Mouse (Mus musculus): ENCODE results near the gene Sprn.
"Not testable (repeated sequence)": the region's sequence is repeated elsewhere in the genome, so short reads cannot be mapped to it uniquely, and the experiment has no call there.

The Sprn gene

GRCm38 (mm10) chr7:140141350-140141749 is 13.3 kb downstream of the Sprn start:
- peak; percentile 79 for DNase-seq

- DNase-seq = no peak
Measured at GRCm38 (mm10) chr7:140138021-140138310, 16.7 kb downstream of the Sprn start.

GRCm38 (mm10) chr7:140137135-140138020 is 17.3 kb downstream of the Sprn start, which contains the start of gene Mtg1:
TSS of gene Mtg1 (plus strand) at chr7:140137564.
- DNase-seq = peak; percentile 98

- DNase-seq = no peak
Measured at GRCm38 (mm10) chr7:140135106-140135770, 19.4 kb downstream of the Sprn start.

DNA sequence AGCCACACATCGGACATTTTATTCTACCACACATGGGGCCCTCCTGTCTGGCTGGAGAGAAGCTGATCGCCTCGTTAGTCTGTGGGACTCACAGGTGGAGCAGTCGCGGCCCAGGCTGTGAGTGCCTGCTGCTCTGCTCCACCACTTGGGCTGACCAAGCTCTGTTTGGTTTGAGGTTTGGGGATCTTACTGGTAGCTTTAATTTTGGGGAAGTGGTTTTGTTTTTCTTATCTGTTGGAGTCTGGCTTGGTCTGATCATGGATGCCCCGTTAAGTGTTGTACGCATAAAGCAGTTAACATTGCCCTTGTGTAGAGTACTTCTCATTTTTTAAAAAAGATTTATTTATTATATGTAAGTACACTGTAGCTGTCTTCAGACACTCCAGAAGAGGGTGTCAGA is 20.6 kb downstream of the Sprn start:
- not testable (repeated sequence) for DNase-seq

- not testable (repeated sequence) for DNase-seq
Measured at GRCm38 (mm10) chr7:140132184-140132583, 22.5 kb downstream of the Sprn start.

GRCm38 (mm10) chr7:140127911-140128310 is 26.8 kb downstream of the Sprn start:
- no peak for DNase-seq

GRCm38 (mm10) chr7:140126934-140127333 is 27.7 kb downstream of the Sprn start:
- DNase-seq = no peak

- DNase-seq = no peak
Measured at GRCm38 (mm10) chr7:140126022-140126350, 28.7 kb downstream of the Sprn start.

- peak; percentile 96 for DNase-seq
Measured at GRCm38 (mm10) chr7:140125278-140126021, 29.2 kb downstream of the Sprn start.

DNA sequence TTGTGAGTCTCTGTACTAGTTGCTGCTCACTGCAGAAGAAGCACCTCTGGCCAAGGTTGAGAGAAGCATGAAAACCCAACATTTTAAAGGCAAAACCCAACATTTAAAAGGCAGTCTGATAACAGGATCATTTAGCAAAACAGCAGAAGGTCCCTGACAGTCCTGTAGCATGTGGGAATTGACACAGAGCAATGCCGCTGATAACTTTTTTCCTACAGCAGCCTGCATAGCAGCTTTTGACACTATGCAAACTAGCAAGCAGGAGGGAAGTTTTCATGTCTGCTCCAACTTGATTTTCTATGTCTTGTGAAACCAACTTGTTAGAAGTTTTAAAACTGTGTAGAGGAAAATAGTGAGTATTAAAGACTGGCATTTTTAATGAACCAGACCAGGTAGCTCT is 30.3 kb downstream of the Sprn start:
- DNase-seq = no peak

DNA sequence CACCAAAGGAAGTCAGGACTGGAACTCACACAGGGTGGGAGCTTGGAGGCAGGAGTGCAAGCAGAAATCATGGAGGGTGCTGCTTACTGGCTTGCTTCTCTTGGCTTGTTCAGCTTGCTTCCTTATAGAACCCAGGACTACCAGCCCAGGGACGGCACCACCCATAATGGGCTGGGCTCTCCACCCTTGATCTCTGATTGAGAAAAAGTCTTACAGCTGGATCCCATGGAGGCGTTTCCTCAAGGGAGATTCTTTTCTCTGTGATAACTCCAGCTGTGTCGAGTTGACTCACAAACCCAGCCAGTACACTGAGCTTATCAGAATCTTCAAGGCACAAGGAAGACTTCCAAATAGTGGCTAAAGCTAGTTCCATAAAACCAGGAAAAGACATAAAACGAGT is 31.9 kb downstream of the Sprn start:
- no peak for DNase-seq

GRCm38 (mm10) chr7:140121338-140121910 is 33.3 kb downstream of the Sprn start:
- no peak for DNase-seq

DNA sequence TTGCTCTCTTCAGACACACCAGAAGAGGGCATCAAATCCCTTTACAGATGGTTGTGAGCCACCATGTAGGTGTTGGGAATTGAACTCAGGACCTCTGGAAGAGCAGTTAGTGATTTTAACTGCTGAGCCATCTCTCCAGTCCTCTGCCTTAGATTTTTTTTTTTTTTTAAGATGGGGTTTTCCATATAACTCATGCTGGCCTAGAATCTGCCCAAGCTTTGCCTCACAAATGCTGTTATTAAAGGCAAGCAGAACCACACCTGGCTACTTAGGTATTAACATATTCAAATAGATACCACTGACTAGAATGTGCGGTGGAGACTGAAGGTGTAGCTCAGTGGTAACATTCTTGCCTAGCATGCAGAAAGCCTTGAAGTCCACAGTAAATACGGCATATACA is 34.2 kb downstream of the Sprn start:
- DNase-seq = no peak

- peak; percentile 87 for DNase-seq
Measured at GRCm38 (mm10) chr7:140116329-140117054, 38.2 kb downstream of the Sprn start, which contains the start of gene Echs1. TSS of gene Echs1 (minus strand) at chr7:140116476.

GRCm38 (mm10) chr7:140115583-140116328 is 38.9 kb downstream of the Sprn start, which contains the start of gene Paox:
TSS of gene Paox (plus strand) at chr7:140115799.
- DNase-seq = peak; percentile 15

DNA sequence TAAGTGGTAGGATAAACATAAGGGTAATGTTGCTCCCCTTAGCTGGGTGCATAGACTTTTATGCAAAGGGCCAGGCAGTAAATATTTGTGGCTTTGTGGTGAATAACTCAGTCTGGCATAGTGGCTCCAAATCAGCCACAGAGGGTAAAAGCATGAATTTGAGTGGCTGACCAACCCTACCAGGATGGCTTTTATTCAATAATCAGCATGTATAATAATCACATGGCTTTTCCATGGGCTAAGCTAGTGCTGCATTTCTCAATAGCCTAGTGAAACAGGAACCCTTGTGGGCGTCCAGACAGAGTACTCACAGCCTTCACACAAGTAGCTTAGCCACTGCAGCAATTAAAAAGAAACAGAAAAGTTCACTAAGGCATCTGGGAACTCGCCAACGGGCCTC is 42.7 kb downstream of the Sprn start:
- no peak for DNase-seq

GRCm38 (mm10) chr7:140104009-140104408 is 50.7 kb downstream of the Sprn start:
- DNase-seq = no peak

DNA sequence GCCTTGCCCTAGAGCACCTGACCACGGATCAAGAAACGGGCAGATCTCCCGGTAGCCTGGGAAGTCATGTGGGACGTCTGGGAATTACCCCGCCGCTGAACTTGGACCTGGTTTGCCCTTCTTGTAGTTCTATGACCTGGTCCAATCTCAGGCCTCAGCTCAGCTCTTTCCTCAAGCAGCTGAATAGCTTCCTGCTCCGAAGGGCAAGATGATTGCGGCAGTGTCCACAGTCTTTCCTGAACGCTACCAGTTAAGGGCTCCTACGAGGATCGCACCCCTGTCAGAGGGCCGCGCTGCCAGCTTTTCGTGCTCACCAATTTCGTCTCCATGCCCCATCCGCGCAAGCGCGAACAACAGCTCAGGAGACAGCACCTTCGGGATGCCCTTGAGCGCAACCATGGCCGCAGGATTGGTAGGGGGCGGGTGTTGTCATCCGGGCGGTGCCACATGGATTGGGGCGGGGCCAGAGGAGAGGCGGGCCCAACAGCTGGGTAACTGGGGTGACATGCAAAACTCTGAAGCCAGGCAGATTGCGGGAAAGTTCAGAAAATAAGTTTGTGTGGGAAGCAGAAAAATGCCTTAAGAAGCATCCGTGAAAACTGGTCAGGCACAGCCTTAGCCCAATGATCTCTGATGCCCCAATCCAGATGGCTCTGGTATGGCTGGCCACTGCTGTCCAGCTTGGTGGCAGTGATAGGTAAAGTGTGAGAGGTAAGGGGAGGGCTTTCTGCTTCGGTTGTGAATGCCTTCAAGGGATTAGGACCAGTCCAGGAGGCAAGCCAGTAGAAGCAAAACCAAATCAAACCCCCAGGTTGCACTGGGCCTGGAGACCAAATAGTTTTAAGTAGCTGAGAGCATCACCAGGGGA is 52.5 kb downstream of the Sprn start, which contains the start of gene Fuom:
Gene Fuom, minus strand, starts transcription at position 449 of the 868 bp plus-strand sequence.
- DNase-seq = peak; percentile 91

DNA sequence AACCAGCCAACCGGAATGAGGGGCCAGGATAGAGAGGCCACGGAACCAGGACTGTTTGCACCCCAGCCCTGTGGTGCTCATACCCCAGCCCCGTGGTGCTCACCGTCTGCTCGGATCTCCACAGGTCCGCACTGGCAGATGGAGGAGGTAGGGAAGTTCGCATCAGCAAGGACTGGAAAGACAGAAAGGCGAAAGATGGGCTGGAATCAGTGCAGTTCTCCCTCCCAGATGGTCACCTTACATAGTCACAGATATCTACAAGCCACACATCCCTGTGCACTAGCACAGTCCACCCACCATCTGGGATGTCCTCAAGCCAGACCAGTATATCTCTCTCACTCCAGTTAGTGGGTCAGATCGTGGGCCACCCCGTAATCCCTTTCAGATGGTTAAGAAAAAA is 53.2 kb downstream of the Sprn start:
- DNase-seq = no peak

Measured in thymus, postnatal 4 days (tissue).